Mouse (Mus musculus) ES-Bruce4 (cell line): Measurements from ENCODE around the gene Ptprg.

Source experiments
- CTCF ChIP-seq: IDR thresholded peaks from one replicate; pipeline ENCODE4 v1.8.1; 2011; ENCODE audit warnings: low read depth, low read length
- EP300 ChIP-seq: IDR thresholded peaks from 2 replicates; pipeline ENCODE4 v1.6.1; 2011; ENCODE audit warnings: low read depth, low read length; ENCODE audit not compliant: insufficient read depth
- POLR2A ChIP-seq: IDR thresholded peaks from one replicate; pipeline ENCODE4 v1.8.1; 2011; ENCODE audit warnings: low read length; ENCODE audit not compliant: insufficient read depth

DNA sequence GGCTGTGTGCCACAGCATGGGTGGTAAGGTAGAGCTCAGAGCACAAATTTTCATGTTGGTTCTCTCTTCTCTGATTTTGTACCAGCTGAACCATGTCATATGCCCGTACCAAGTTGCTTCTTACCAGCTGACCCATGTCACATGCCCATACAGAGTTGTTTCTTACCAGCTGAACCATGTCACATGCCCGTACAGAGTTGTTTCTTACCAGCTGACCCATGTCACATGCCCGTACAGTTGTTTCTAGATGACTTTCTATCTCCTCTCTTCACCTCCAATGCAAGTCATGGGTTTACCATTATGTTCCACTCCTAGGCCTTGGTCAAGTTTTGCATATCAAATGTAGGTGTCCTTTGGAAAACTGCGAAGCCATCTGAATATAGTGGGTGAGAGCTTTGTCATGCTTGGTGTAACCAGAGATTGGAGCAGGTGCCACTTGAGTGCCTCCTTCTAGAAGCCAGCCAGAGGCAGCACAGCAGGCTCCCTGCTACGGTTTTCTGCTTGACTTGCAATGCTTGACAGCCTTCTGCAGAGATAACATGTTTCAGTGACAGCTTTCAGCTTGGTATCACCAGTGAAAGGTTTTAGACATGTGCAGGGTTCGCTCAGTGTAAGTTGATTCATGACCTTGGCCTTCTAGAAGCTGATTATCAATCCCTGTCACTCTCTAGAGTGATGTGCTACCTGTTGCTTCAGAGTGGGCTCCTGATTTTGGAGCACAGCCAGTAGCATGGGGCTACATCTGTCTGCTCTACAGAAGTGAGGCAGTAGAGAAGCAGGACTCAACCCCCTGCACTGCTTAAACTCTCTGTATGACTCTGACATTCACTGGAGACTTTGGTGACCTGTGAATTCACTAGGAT lies 401.9 kb downstream of the Ptprg start:
- TF ChIP-seq POLR2A (no peak), CTCF (no peak), EP300 (no peak)
